22 mouse cellular contexts compared by ENCODE assay signal in genomic region chr7:116430926-116431325, GRCm38 (mm10). TPM values are rescaled to one million over a fixed set of nuclear protein-coding genes. Genes with fewer than 3 reads are reported as not detected.
DNase-seq lines count a peak whose midpoint lies in the region; ATAC-seq and TF ChIP-seq lines count a peak whose summit lies in the region.
"Had no signal": no experiment of that assay in that cellular context is flagged by ENCODE, and none has a peak within 500 bp of the region (broad histone marks: within the 10 kb centered on the region; RNA-seq: fewer than 3 reads in every experiment).

No protein-coding gene starts in this region.

- H3K9me3 ChIP-seq in heart, embryonic 16.5 days (replicated peaks; ENCODE audit: control insufficient read depth, low read length): no peaks in the 10 kb centered on the region
- H3K9me3 ChIP-seq in limb, embryonic 10.5 days (replicated peaks): no peaks in the 10 kb centered on the region
- H3K9me3 ChIP-seq: forebrain, embryonic 10.5 days; hindbrain, embryonic 13.5 days; liver, embryonic 13.5 days; megakaryocyte, embryonic 14.5 days; midbrain, embryonic 13.5 days; neural tube, embryonic 12.5 days had no signal

- no peak for TF ChIP-seq CTCF in layer of hippocampus, adult 2 months (conservative IDR thresholded peaks at IDR 0.05)

- peaks cover 57% of the 10 kb centered on the region for H3K79me2 ChIP-seq in myocyte (ENCODE audit: control insufficient read depth, insufficient read depth)

- no peak overlapping the region for H3K4me2 ChIP-seq in heart, embryonic 16.5 days (ENCODE audit: low read depth, low read length)
- peak overlapping the region; percentile 16 for H3K4me2 ChIP-seq in myocyte (ENCODE audit: low read depth)
- H3K4me2 ChIP-seq: hindbrain, embryonic 13.5 days; liver, embryonic 13.5 days; midbrain, embryonic 13.5 days; neural tube, embryonic 12.5 days had no signal

- no peak overlapping the region for H3ac ChIP-seq in myocyte (ENCODE audit: control insufficient read depth, insufficient read length)

- peaks cover 8% of the 10 kb centered on the region for H3K4me1 ChIP-seq in heart, embryonic 16.5 days (ENCODE audit: control insufficient read depth, insufficient read depth, low read length)
- no peaks in the 10 kb centered on the region for H3K4me1 ChIP-seq in limb, embryonic 10.5 days
- H3K4me1 ChIP-seq: forebrain, embryonic 10.5 days; hindbrain, embryonic 13.5 days; liver, embryonic 13.5 days; megakaryocyte, embryonic 14.5 days; midbrain, embryonic 13.5 days; neural tube, embryonic 12.5 days had no signal

- TF ChIP-seq POLR2A in myocyte (IDR thresholded peaks at IDR 0.05; ENCODE audit: insufficient read length, low read depth): no peak

- no peak overlapping the region for H3K4me3 ChIP-seq in heart, embryonic 16.5 days (ENCODE audit: low read length)
- H3K4me3 ChIP-seq in myocyte: no peak overlapping the region
- no peak overlapping the region for H3K4me3 ChIP-seq in limb, embryonic 10.5 days
- H3K4me3 ChIP-seq in layer of hippocampus, adult 2 months: no peak overlapping the region
- H3K4me3 ChIP-seq: forebrain, embryonic 10.5 days; heart, adult 2 months; hindbrain, embryonic 13.5 days; liver, embryonic 13.5 days; megakaryocyte, embryonic 14.5 days; midbrain, embryonic 13.5 days; neural tube, embryonic 12.5 days had no signal

- no peaks in the 10 kb centered on the region for H3K36me3 ChIP-seq in heart, embryonic 16.5 days (ENCODE audit: control insufficient read depth, insufficient read depth)
- no peaks in the 10 kb centered on the region for H3K36me3 ChIP-seq in myocyte (ENCODE audit: control insufficient read depth, insufficient read depth)
- peaks cover under 1% of the 10 kb centered on the region; the same call in 1 of the 2 replicates for H3K36me3 ChIP-seq in limb, embryonic 10.5 days
- H3K36me3 ChIP-seq: hindbrain, embryonic 13.5 days; liver, embryonic 13.5 days; midbrain, embryonic 13.5 days; neural tube, embryonic 12.5 days had no signal

- no peak for ATAC-seq in heart, embryonic 16.5 days (replicated peaks; ENCODE audit: extremely low read depth, insufficient read depth, low FRiP score)
- ATAC-seq in activated CD4-positive, CD25-positive, alpha-beta regulatory T cell, adult 4 months: peak; percentile 78
- ATAC-seq: forebrain, embryonic 16.5 days; midbrain, embryonic 13.5 days had no signal

- no peak for DNase-seq in heart, postnatal 14 days
- peak; percentile 31 for DNase-seq in CD4-positive helper T cell, adult 2 months (ENCODE audit: low read depth, low spot score)
- no peak for DNase-seq in limb, embryonic 10.5 days (ENCODE audit: low spot score)
- no peak for DNase-seq in layer of hippocampus, adult 2 months (ENCODE audit: low spot score in 2 of 2)
- DNase-seq: adrenal gland, adult 2 months; cerebellum, adult 18-20 months; cerebellum, postnatal 14 days; gastrocnemius, postnatal 14 days; heart, adult 2 months; liver, embryonic 13.5 days; lung, adult 2 months; right cerebral cortex, postnatal 25 days; thymus, postnatal 14 days had no signal

- intact Hi-C loops in heart, postnatal 14 days (cut with DNase I): loop anchor here (1.0 kb wide), 1 partner anchor 7 kb away; no protein-coding TSS in a partner anchor

- peak overlapping the region; percentile 29; the same call in 1 of the 2 replicates for H3K27ac ChIP-seq in heart, embryonic 16.5 days (ENCODE audit: low read length)
- H3K27ac ChIP-seq in limb, embryonic 10.5 days: no peak overlapping the region
- H3K27ac ChIP-seq in layer of hippocampus, adult 2 months: no peak overlapping the region
- H3K27ac ChIP-seq: forebrain, embryonic 10.5 days; heart, adult 2 months; hindbrain, embryonic 13.5 days; liver, embryonic 13.5 days; midbrain, embryonic 13.5 days; neural tube, embryonic 12.5 days had no signal

- H3K27me3 ChIP-seq in heart, embryonic 16.5 days (ENCODE audit: control insufficient read depth, insufficient read depth, low read length): no peaks in the 10 kb centered on the region
- no peaks in the 10 kb centered on the region for H3K27me3 ChIP-seq in myocyte (ENCODE audit: control insufficient read depth, insufficient read depth, insufficient read length)
- H3K27me3 ChIP-seq in limb, embryonic 10.5 days (ENCODE audit: low read depth, poor library complexity, severe bottlenecking): no peaks in the 10 kb centered on the region
- H3K27me3 ChIP-seq: hindbrain, embryonic 13.5 days; liver, embryonic 13.5 days; midbrain, embryonic 13.5 days; neural tube, embryonic 12.5 days had no signal

- WGBS in heart, embryonic 16.5 days: 5% methylated on average over 2 of the region's 2 CpGs
- WGBS in limb, embryonic 10.5 days: 90% methylated on average over 2 of the region's 2 CpGs

- H3K9ac ChIP-seq in heart, embryonic 16.5 days (ENCODE audit: low read length): no peak overlapping the region
- H3K9ac ChIP-seq: hindbrain, embryonic 13.5 days; liver, embryonic 13.5 days; midbrain, embryonic 13.5 days; neural tube, embryonic 12.5 days had no signal

TF ChIP-seq in myocyte, 11 proteins besides CTCF, POLR2A, EP300 and RAD21:
- TF ChIP-seq REST (IDR thresholded peaks at IDR 0.05; ENCODE audit: insufficient read depth, insufficient read length) (no peak), MYOD1 (IDR thresholded peaks at IDR 0.05; ENCODE audit: control insufficient read depth in 1 of 3, insufficient read length in 2 of 3, low read depth in 2 of 3) (no peak), MYOG (IDR thresholded peaks at IDR 0.05; ENCODE audit: control insufficient read depth in 1 of 3, insufficient read depth in 1 of 3, insufficient read length in 2 of 3, low read depth in 2 of 3) (no peak), TCF3 (IDR thresholded peaks at IDR 0.05; ENCODE audit: insufficient read length, low read depth) (no peak), E2F4 (IDR thresholded peaks at IDR 0.05; ENCODE audit: insufficient read depth) (no peak), USF1 (IDR thresholded peaks at IDR 0.05; ENCODE audit: low read depth) (no peak), TCF12 (IDR thresholded peaks at IDR 0.05; ENCODE audit: insufficient read depth, poor library complexity, severe bottlenecking) (no peak), MAX (IDR thresholded peaks at IDR 0.05; ENCODE audit: low read depth) (no peak), SRF (IDR thresholded peaks at IDR 0.05; ENCODE audit: control insufficient read depth, insufficient read length, low read depth) (no peak), POLR2AphosphoS2 (IDR thresholded peaks at IDR 0.05; ENCODE audit: insufficient read length, low read depth) (no peak), CEBPB (IDR thresholded peaks at IDR 0.05; ENCODE audit: insufficient read depth, poor library complexity, severe bottlenecking) (no peak)

RNA-seq across cellular contexts. Expression of gene Pik3c2a, which starts 12.3 kb away (rescaled TPM):
- 14.3 and 15.6 TPM in 2 replicates for polyA plus RNA-seq in heart, embryonic 16.5 days (2015; fragmentation: Nextera tagmentation; extraction: Ambion mirVana)
- total RNA-seq in heart, postnatal 14 days (2021): 10 to 100 TPM; 23.4 to 25.9 TPM
- 10 to 100 TPM; 51.6 to 62.7 TPM for polyA plus RNA-seq in activated CD4-positive, CD25-positive, alpha-beta regulatory T cell, adult 4 months (2017; shearing (Covaris generic))
- polyA plus RNA-seq in myocyte (2012; fragmentation: generic; extraction: Trizol): 2.0 TPM
- 28.8 and 34.5 TPM in 2 replicates for polyA plus RNA-seq in limb, embryonic 10.5 days (2016; fragmentation: Nextera tagmentation; extraction: Ambion mirVana)
- total RNA-seq in layer of hippocampus, adult 2 months (2021): 10 to 100 TPM; 28.9 to 31.0 TPM
